Mouse (Mus musculus): ENCODE data around the gene Olfr1501.
A peak's percentile ranks its signal among the peaks of the same experiment; 100 is the strongest.
"Not testable (repeated sequence)": the region's sequence is repeated elsewhere in the genome, so short reads cannot be mapped to it uniquely, and the experiment has no call there.

Gene Olfr1501

DNA sequence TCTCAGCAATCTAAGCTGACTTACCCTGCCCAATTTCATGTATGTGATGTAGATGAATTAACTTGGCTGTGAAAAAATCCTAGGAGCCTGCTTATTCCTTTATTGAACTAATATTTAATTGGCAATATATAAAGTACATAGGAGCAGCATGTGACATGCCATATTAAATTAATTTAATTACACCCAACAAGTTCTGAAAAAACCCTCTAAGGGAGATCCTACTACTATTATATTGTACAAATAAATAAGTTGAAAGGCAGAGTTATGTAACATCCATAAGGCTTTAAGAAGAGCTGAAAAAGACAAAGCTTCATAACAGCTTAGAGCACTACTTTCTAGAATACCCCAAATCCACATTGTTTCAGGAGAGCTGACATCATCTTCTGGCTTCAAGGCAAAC, at the start of gene Olfr1501:
Gene Olfr1501, minus strand, starts transcription at position 101 of the 400 bp plus-strand sequence.
- DNase-seq: not testable (repeated sequence)

DNA sequence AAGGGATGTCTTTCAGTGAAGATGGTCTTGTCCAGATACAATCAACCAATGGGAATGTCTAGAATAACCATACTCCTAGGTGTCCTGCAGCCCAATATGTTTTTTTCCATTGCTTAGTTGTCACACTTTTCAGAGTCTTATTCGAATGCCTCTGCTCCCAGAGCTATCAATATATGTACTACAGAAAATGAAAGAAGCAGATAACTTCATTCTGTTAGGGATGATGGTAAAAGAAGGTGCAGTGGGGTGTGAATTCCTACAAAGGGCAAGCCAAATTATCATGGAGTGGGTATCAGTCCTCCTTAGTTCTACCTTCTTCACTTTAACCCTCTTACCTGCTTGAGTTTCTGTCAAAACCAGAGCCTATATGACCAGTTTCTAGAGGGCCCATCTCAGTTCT, 47.3 kb upstream of the Olfr1501 start, which contains the start of gene Olfr1504:
Gene Olfr1504, minus strand, starts transcription at position 101 of the 400 bp plus-strand sequence.
- no peak for DNase-seq

DNA sequence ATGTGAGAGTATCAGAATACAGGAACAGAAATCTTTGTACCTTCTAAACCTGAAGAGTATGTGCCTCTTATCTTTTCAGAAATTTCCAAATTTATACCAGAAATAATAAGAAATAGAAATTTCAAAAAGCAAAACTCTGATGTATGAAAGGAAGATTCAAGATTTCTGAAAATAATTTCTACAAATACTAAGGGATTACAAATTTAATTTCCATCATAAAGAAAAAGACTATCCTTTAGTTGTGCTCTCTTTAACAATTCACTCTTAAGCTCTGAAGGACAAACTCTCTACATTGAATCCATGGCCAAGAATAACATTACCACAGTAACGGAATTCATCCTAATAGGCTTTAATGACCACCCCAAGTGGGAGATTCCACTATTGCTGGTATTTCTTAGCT, 11.0 kb upstream of the Olfr1501 start, which contains the start of gene Olfr1502:
Gene Olfr1502, plus strand, starts transcription at position 301 of the 400 bp plus-strand sequence.
- no peak for DNase-seq

DNA sequence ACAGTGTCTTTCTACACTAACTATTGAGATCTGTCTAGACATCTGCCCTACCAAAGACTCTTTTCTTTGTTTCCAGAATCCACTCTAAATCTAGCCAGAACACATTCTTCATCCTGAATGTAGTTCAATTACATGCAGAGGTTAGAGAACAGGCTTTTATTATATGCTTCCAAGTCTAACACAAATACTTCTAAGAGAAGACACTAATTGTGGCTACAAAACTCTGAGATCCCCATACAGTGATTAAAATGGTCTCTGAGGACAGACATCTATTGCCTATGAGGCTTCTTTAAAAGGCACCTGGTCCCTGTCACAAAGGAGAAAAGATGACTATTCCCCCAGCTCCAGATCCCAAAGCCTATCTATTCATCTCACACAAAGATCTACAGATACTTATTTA, 20.1 kb downstream of the Olfr1501 start, which contains the start of gene Olfr1500:
Gene Olfr1500, minus strand, starts transcription at position 101 of the 400 bp plus-strand sequence.
- no peak for DNase-seq

DNA sequence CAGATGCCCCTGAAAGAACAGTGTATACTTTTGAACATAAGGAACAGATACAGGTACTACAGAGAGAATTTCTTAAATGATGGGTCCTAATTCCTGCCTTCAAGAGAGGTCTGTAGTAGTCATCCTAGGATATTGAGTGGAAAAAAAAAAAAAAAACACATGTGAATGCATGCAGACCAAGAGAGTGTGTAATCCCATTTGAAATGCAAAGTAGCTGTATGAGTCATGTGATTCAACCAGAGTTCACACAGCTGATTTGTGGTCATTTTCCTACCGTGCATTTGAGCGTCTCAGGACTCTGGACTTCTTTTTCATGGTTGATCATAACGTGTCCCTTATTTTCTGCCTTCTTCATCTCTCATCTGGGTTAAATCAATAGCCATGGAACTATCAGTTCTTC, 22.0 kb downstream of the Olfr1501 start:
- no peak for DNase-seq

DNA sequence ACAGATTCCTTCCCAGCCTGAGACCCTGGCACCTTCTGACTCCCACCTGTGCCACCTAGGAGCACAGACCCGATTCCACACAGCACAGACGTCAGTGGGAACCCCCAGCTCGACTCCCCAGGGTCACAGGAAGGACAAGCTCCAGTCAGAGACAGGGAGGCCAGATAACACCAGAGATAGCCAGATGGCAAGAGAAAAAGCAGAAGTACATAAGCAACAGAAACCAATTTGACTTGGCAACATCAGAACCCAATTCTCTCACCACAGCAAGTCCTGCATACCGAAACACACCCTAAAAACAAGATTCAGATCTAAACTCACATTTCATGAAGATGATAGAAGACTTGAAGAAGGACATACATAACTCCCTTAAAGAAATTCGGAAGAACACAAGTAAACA, 29.6 kb downstream of the Olfr1501 start:
- DNase-seq: no peak

DNA sequence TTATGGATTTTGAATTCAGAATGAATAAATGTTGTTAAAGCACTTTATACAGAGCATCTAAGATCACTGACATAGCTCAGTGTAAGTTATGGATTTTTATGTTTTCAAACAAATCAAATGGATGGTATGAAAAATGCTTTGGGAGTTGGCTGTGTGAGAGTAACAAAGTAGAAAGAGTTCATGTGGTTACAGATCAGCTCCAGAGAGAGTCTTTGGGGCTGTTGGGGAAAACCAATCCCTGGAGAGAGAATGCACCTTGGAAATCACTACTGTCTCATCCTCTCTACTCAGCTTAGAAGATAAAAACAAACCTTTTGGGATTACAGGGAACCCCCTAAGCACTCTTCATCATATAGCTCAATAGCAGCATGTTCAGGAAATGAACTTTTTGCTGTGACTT, 31.1 kb downstream of the Olfr1501 start, which contains the start of gene Olfr1499:
Gene Olfr1499, minus strand, starts transcription at position 101 of the 400 bp plus-strand sequence.
- DNase-seq: no peak

DNA sequence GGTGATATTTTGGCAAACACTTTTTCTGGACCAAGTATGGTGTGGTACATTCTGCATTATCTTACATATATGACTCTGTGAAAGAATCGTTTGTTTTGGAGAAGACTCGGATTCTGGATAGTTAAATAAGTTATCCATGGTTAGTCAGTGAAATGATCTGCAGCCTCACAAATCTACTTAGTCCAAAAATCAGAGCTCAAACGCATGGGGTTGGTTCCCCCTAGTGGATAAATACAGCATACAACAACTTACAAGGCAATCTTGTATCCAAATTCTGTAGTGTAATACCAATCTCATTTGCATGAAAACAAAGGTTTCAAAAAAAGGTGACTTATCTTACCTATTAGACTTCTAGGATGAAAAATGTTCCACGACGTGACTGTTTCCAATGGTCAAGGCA, 31.7 kb downstream of the Olfr1501 start:
- DNase-seq: peak in 1 of 2 experiments; percentile 5

DNA sequence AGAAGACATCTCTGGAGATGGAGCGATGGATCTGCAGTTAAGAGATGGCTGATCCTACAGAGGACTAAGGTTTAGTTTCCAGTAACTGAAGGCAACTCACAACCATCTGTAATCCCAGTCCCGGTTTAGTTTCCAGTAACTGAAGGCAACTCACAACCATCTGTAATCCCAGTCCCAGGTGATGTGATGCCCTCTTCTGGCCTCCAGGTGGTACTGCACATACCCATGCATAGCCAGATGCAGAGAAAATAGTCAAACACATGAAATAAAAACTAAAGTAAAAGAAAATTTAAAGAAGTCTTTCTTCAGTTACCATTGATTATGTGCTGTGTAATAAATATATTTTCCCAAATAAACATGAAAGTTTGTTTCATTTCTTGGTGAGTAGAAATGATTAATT, 37.7 kb downstream of the Olfr1501 start:
- no peak for DNase-seq

DNA sequence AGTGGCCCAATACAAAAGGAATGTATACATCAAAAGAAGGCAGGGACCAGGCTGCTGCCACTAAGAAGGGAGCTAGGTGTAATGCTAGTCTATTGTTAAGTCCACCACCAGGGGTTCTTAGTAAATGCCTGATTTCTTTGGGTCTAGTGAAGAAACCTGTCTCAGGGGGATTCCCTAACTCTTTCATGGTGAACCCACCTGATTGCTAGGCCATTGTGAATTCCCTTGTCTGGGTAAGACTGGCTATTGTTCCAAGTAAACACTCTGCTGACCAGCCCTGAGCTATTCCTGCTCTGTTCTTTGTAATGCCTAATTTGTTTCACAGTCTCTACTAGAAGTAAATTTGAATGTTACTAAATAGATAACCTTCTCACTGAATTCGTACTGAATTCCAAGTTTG, 45.0 kb downstream of the Olfr1501 start:
- not testable (repeated sequence) for DNase-seq

DNA sequence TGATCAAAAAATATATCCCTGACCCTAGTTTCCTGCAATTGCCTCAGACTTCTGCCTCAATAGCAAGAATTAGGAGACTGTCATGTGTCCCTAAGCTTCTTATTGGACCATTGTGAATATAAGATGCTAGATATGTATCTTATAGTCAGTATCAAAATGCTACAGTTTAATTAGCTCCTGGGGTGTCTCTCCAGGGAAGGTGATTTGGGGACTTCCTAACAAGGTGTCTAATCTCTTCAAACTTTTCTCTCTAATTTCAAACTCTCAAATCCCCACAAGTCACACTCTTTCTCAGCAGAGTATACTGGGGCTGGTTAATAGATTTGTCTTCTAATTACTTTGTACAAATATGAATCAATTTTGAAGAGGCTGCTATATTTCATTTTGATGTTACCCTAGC, 52.4 kb downstream of the Olfr1501 start, which contains the start of gene Olfr1497:
Gene Olfr1497, minus strand, starts transcription at position 101 of the 400 bp plus-strand sequence.
- no peak for DNase-seq

Measured in cerebellum, postnatal 36 days (tissue).